Mouse (Mus musculus): ENCODE results near the gene Rps24. TPM values are rescaled to one million over a fixed set of nuclear protein-coding genes. Genes with fewer than 3 reads are reported as not detected.

The Rps24 gene
- 2,127 and 2,431 TPM in 2 replicates for polyA plus RNA-seq (2021; fragmentation: Nextera tagmentation)
- long read RNA-seq, experiment 1, full-length matches to known transcripts = 45 of 125 reads
- long read RNA-seq, experiment 1, partial matches to known transcripts = 10 of 125 reads
- long read RNA-seq, experiment 1, other reads (novel, unspliced or antisense) = 70 of 125 reads
- long read RNA-seq, experiment 2, partial matches to known transcripts = 8 of 23 reads
- long read RNA-seq, experiment 2, other reads (novel, unspliced or antisense) = 13 of 23 reads

GRCm38 (mm10) chr14:24486773-24487227 is at the start of gene Rps24, which contains the start of gene Polr3a:
Gene Rps24, plus strand, starts transcription at chr14:24487125.
Gene Polr3a, minus strand, starts transcription at chr14:24487058.

Other genes with a start within 250 kb of the Rps24 start
- gene Dlg5, start 241.2 kb upstream of the Rps24 start, polyA plus RNA-seq (2021; fragmentation: Nextera tagmentation) = 4.2 and 4.3 TPM in 2 replicates
- 0.14 TPM in 1 of 2 replicates, not detected in the other for gene E330034G19Rik, start 193.9 kb upstream of the Rps24 start, polyA plus RNA-seq (2021; fragmentation: Nextera tagmentation)
- 9.0 and 10.0 TPM in 2 replicates for gene Polr3a, start 67 bp upstream of the Rps24 start, polyA plus RNA-seq (2021; fragmentation: Nextera tagmentation)

Data from layer of hippocampus, adult 6 months (tissue).